Mouse (Mus musculus) G1E (cell line): Measurements from ENCODE around the gene Ntng1. TPM values are rescaled to one million over a fixed set of nuclear protein-coding genes. Genes with fewer than 3 reads are reported as not detected.

Experiments
- ATAC-seq: 2 replicates; pipeline ENCODE4 v1.8.0; 2016; ENCODE audit warnings: mild to moderate bottlenecking; ENCODE audit not compliant: insufficient number of reproducible peaks, poor library complexity, low FRiP score, severe bottlenecking; ENCODE audit errors: extremely low read depth
- DNase-seq: peaks from one replicate; pipeline ENCODE4 v3.0.0; 2012; ENCODE audit warnings: low spot score
- H3K27me3 ChIP-seq: 2 replicates; pipeline ENCODE4 v1.6.1; 2012; ENCODE audit warnings: mild to moderate bottlenecking, low read length, inconsistent platforms; ENCODE audit not compliant: insufficient read depth
- H3K36me3 ChIP-seq: replicated peaks from 2 replicates; pipeline ENCODE3; 2012; ENCODE audit warnings: mild to moderate bottlenecking, inconsistent platforms
- H3K4me1 ChIP-seq: 2 replicates; pipeline ENCODE4 v1.6.1; 2012; ENCODE audit warnings: low read depth, low read length, inconsistent platforms, mixed read lengths; ENCODE audit not compliant: insufficient read depth
- H3K4me3 ChIP-seq: 2 replicates; pipeline ENCODE4 v1.5.1; 2012; ENCODE audit warnings: low read depth, mild to moderate bottlenecking, inconsistent platforms, low read length, moderate library complexity, mixed read lengths
- H3K9me3 ChIP-seq: replicated peaks from 2 replicates; pipeline ENCODE4 v1.6.1; 2012; ENCODE audit warnings: inconsistent platforms
- CTCF ChIP-seq: IDR thresholded peaks from 2 replicates; pipeline ENCODE4 v1.5.1; 2012; ENCODE audit warnings: low read depth, low read length, inconsistent platforms, mixed read lengths
- GATA1 ChIP-seq: IDR thresholded peaks from 2 replicates; pipeline ENCODE4 v1.6.1; 2012; ENCODE audit warnings: borderline replicate concordance, low read length, inconsistent platforms, mixed read lengths
- GATA2 ChIP-seq: IDR thresholded peaks from 2 replicates; pipeline ENCODE4 v1.6.1; 2012; ENCODE audit warnings: low read depth, low read length, inconsistent platforms, borderline replicate concordance
- POLR2AphosphoS5 ChIP-seq: IDR thresholded peaks from 2 replicates; pipeline ENCODE4 v1.6.1; 2012; ENCODE audit warnings: low read depth, low read length, inconsistent platforms; ENCODE audit not compliant: insufficient replicate concordance
- TAL1 ChIP-seq: conservative IDR thresholded peaks from 2 replicates; pipeline ENCODE4 v1.6.1; 2012; ENCODE audit warnings: low read depth, low read length, inconsistent platforms, mixed read lengths
- polyA plus RNA-seq: library from polyadenylated mRNA; stranded (reverse); fragments of >175 nt; gene quantifications from 2 replicates; pipeline ENCODE4 v1.2.3, GENCODE M21; 2012
- total RNA-seq, 2 experiments: library from RNA; stranded (forward) in 1 of 2; stranded (reverse) in 1 of 2; fragments of 200-1000 nt in 1 of 2; fragments of >200 nt in 1 of 2; fragmentation: Nextera tagmentation in 1 of 2; gene quantifications; 2 replicates each; pipeline ENCODE4 v1.2.3; 2014 to 2017

The Ntng1 gene
- total and polyA plus RNA-seq, 3 experiments: 0.33 TPM; not detected in 2

- no peaks in the 10 kb centered on the region for H3K27me3 ChIP-seq
- H3K4me3 ChIP-seq: no peak overlapping the region
- no peaks in the 10 kb centered on the region for H3K4me1 ChIP-seq
- H3K9me3 ChIP-seq: peaks cover 11% of the 10 kb centered on the region
- H3K36me3 ChIP-seq: no peaks in the 10 kb centered on the region
- ATAC-seq (no peak), DNase-seq (no peak)
- TF ChIP-seq POLR2AphosphoS5: no peak
- no peak for TF ChIP-seq TAL1
- no peak for TF ChIP-seq GATA1
- no peak for TF ChIP-seq GATA2
- no peak for TF ChIP-seq CTCF
Observed at GRCm38 (mm10) chr3:109917926-109918694, 225.7 kb downstream of the Ntng1 start.

GRCm38 (mm10) chr3:109917077-109917476 lies 226.7 kb downstream of the Ntng1 start:
- no peak for ATAC-seq

GRCm38 (mm10) chr3:109914226-109914625 lies 229.6 kb downstream of the Ntng1 start:
- Histone ChIP-seq H3K27me3 (no peaks in the 10 kb centered on the region), H3K9me3 (peaks cover 11% of the 10 kb centered on the region), H3K4me3 (no peak overlapping the region), H3K4me1 (no peaks in the 10 kb centered on the region), H3K36me3 (no peaks in the 10 kb centered on the region)
- ATAC-seq (no peak), DNase-seq (no peak)
- TF ChIP-seq GATA2 (no peak), POLR2AphosphoS5 (no peak), GATA1 (no peak), TAL1 (no peak), CTCF (no peak)

More at GRCm38 (mm10) chr3:109917077-109917476, 226.7 kb downstream of the Ntng1 start:
- H3K4me3 ChIP-seq: no peak overlapping the region
- H3K4me1 ChIP-seq: no peaks in the 10 kb centered on the region
- DNase-seq: no peak
- H3K9me3 ChIP-seq: peaks cover 11% of the 10 kb centered on the region
- TF ChIP-seq TAL1 (no peak), CTCF (no peak)
- no peaks in the 10 kb centered on the region for H3K27me3 ChIP-seq
- no peaks in the 10 kb centered on the region for H3K36me3 ChIP-seq

- no peak for ATAC-seq
- Histone ChIP-seq H3K27me3 (no peaks in the 10 kb centered on the region), H3K4me3 (no peak overlapping the region), H3K9me3 (peaks cover 15% of the 10 kb centered on the region), H3K36me3 (no peaks in the 10 kb centered on the region), H3K4me1 (no peaks in the 10 kb centered on the region)
- DNase-seq: no peak
- TF ChIP-seq GATA1 (no peak), TAL1 (no peak), CTCF (no peak), POLR2AphosphoS5 (no peak), GATA2 (no peak)
Observed at GRCm38 (mm10) chr3:109890600-109890999, 253.2 kb downstream of the Ntng1 start.

- Histone ChIP-seq H3K4me1 (no peaks in the 10 kb centered on the region), H3K4me3 (no peak overlapping the region), H3K9me3 (peaks cover 4% of the 10 kb centered on the region; the same call in 1 of the 2 replicates), H3K27me3 (no peaks in the 10 kb centered on the region), H3K36me3 (no peaks in the 10 kb centered on the region)
- ATAC-seq (no peak), DNase-seq (no peak)
- TF ChIP-seq CTCF: no peak
- TF ChIP-seq POLR2AphosphoS5: no peak
- TF ChIP-seq GATA2: no peak
- no peak for TF ChIP-seq TAL1
- TF ChIP-seq GATA1: no peak
Observed at GRCm38 (mm10) chr3:109885672-109886071, 258.1 kb downstream of the Ntng1 start.

GRCm38 (mm10) chr3:109879061-109879460 lies 264.8 kb downstream of the Ntng1 start:
- TF ChIP-seq GATA2 (no peak), GATA1 (no peak), TAL1 (no peak), POLR2AphosphoS5 (no peak), CTCF (no peak)
- H3K9me3 ChIP-seq: peaks cover 5% of the 10 kb centered on the region
- ATAC-seq: no peak

More at GRCm38 (mm10) chr3:109879061-109879460, 264.8 kb downstream of the Ntng1 start:
- Histone ChIP-seq H3K4me1 (no peaks in the 10 kb centered on the region), H3K36me3 (no peaks in the 10 kb centered on the region), H3K27me3 (no peaks in the 10 kb centered on the region), H3K4me3 (no peak overlapping the region)
- no peak for DNase-seq
